Mouse (Mus musculus) kidney, postnatal 14 days (tissue): ENCODE data around the gene Frat1.

Experiments used
- DNase-seq: peaks from one replicate; pipeline ENCODE4 v3.0.0; 2022; ENCODE audit warnings: mixed read lengths

The Frat1 gene

DNA sequence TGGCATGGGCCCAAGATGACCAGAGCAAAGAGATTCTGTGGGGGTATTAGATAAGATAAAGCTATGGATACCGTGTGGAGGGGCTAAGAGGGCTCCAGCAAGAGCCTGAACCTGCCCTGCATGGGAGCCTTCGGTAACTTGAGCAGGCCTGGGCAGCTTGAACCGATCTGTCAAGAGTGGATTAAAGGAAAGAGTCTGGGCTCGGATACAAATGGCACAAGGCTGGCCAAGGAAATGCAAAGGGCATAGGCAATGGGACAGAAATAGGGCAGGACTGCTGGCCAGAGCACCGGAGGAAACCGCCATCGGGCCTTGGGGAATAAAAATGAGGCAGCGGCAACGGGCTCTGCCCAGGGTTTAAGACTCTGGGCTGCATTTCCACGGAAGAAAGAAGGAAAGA is 12.4 kb upstream of the Frat1 start:
- DNase-seq: no peak

- DNase-seq: no peak
Measured at GRCm38 (mm10) chr19:41818749-41819148, 11.0 kb upstream of the Frat1 start.

GRCm38 (mm10) chr19:41821436-41821835 is 8.3 kb upstream of the Frat1 start:
- DNase-seq: no peak

GRCm38 (mm10) chr19:41822589-41822988 is 7.2 kb upstream of the Frat1 start:
- DNase-seq: no peak

DNA sequence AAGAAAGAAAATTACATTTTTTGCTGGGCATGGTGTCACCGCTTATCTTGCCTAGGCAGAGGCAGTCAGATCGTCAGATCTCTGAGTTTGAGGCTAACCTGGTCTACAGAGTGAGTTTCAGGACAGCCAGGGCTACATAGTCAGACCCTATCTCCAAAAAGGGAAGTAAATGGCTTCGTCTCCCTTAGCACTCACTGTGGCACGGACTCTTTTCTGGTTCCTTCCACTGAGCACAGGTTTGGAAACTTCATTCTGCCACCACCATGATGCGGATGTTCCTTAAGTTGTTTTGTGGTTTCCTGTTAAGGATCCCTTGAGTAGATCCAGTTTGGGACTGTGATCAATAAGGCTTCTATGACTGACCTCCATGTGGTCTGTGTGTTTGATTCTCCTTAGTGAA is 4.8 kb upstream of the Frat1 start:
- DNase-seq: no peak

- no peak for DNase-seq
Measured at GRCm38 (mm10) chr19:41826529-41826928, 3.2 kb upstream of the Frat1 start.

GRCm38 (mm10) chr19:41828941-41829340 is 829 bp upstream of the Frat1 start:
- no peak for DNase-seq

GRCm38 (mm10) chr19:41830106-41831031 is 599 bp downstream of the Frat1 start:
- DNase-seq: peak; percentile 31

DNA sequence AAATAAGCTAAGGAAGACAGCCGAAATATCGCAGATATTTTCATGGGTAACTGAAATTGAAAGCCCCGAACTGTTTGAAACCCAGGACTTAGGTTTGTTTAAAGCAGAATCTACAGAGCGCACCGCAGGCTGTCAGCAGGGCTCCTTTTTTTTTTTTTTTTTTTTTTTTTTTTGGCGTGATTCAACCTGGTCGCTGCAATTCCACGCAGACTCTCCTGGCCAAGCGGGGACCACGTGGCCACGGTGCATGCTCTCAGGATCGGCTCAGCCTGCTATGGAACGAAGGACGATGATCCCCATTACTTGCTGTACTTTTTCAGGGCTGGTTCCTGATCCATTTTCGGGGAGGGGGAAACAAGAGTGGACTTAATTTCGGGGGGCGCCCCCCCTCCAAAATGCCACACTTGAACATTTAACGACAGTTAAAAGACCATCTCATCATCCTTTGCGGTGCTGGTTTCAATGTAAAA is 1.4 kb downstream of the Frat1 start:
- peak; percentile 36 for DNase-seq

- DNase-seq: no peak
Measured at GRCm38 (mm10) chr19:41831718-41832391, 2.1 kb downstream of the Frat1 start.

DNA sequence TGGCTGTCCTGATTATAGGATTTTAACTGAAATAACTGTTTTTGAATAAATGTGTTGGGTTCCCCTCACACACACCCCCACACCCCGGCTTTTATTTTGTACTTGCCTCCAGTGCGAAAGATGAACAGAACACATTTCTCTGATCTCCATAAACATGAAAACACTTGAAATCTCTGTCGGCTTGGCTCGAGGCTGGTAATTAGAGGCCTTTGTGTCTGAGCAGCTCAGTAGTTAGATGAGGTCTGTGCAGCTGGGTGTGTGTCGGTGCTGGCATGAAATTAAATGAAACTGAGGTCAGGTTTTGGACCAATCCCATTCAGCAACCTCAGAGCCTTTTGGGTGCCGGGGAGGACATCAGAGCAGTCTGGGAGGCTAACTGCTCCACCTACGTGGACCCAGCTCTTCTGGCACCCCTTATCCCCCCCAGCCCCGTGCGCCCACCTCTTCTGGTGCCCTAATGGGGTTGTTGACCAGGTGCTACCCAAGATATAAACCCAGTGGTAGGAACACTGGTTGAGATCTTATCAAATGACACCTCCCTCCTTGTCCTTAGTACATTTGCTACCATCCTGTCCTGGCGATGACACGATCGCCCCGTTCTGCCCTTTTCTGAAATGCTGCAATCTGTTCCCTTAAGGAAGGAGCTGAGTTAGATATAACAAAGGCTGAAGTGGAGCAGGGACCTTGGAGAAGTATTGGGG is 2.9 kb downstream of the Frat1 start:
- no peak for DNase-seq

- no peak for DNase-seq
Measured at GRCm38 (mm10) chr19:41835407-41835806, 5.6 kb downstream of the Frat1 start.

DNA sequence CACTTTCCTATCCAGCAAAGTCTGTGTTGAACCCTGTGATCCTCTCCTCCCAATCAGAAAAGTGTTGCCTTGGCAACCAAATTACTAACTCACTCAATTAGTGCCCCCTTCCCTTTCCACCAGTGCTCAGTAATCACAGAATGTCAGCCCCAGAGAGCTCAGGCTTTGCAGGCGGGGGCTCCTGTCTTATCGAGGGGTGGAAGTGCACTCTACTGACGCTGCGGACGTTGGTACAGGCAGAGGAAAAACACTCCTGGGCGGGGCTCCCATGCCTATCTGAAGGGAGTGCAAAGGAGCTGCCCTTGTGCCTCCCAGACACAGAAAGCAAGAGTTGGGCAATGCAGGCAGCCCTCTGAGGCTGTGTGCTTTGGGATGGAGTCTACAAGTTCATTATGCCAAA is 6.0 kb downstream of the Frat1 start:
- DNase-seq: no peak

GRCm38 (mm10) chr19:41836719-41837118 is 6.9 kb downstream of the Frat1 start:
- DNase-seq: no peak

- no peak for DNase-seq
Measured at GRCm38 (mm10) chr19:41837194-41837916, 7.6 kb downstream of the Frat1 start.

DNA sequence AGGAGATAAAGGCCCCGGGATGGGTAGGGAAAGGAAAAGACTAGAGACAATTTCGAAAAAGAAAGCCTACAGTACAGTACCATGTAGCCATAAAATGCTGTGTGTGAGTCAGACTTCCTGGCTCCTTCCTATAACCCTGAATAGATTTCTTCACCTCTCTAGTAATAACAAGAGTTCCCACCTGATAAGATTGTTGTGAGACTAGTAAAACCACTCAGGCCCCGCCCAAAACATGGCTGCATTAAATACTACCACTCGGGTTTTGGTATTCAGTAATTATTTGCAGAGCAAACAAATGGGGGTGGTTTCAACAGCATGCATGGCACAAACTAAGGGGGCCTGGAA is 8.1 kb downstream of the Frat1 start:
- no peak for DNase-seq

- no peak for DNase-seq
Measured at GRCm38 (mm10) chr19:41838808-41839207, 9.0 kb downstream of the Frat1 start.

DNA sequence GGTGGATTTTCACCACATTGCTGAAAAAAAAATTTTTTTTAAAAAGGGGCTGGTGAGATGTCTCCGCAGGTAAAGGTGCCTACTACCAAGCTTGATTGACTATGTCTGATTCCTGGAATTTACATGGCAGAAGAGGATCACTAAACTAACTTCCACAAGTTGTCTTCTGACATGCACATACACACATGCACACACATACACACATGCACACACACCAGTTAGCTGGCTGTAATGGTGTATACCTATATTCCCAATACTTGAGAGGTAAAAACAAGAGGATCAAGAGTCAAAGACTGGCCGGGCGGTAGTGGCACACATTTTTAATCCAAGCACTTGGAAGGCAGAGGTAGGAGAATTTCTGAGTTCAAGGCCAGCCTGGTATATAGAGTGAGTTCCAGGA is 9.9 kb downstream of the Frat1 start:
- DNase-seq: no peak

GRCm38 (mm10) chr19:41841105-41841750 is 11.5 kb downstream of the Frat1 start:
- DNase-seq: no peak

DNA sequence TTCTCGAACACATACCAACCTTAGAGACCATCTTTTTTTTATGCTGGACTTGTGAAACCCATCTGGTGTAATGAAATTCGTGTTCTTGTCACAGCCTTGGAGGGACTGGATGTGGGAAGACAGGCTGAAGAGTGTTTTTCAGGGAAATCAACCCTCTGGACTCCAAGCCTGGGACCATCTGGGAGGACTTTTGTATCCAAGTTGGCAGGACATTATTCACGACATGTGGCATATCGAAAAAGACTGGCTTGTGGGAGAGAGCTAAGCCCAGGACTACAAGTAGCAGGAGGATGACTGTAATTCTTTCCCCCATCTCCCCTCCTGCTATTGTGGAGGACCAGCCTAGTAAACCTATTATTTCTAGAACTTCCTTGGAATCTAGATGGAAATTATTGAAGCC is 12.4 kb downstream of the Frat1 start:
- no peak for DNase-seq

- no peak for DNase-seq
Measured at GRCm38 (mm10) chr19:41842706-41843105, 12.9 kb downstream of the Frat1 start.

DNA sequence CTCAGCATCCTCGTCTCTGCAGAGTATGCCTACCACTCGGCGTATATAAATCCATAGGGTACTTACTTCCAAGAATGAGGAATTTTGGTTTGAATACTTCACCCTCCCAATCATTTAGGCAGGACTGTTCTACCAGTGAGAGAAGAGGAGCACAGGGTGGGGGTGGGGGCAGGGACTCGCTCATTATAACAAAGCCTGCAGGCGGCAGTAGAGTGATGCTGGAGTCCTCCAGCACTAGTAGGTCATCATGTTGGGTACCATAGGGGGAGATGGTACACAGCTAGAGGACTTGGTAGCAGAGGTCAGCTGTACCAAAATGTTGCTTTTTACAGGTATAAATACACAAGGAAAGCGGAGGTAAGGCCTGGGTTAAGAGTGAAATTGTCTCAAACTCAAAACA is 14.6 kb downstream of the Frat1 start:
- no peak for DNase-seq
